Mouse (Mus musculus) neural tube, embryonic 10.5 days (tissue): ENCODE data around the gene Tshz2.

ENCODE experiments used
- DNase-seq: peaks from one replicate; pipeline ENCODE4 v3.0.0-alpha.2; 2017; ENCODE audit warnings: low spot score; ENCODE audit errors: extremely low spot score

Tshz2 gene

DNA sequence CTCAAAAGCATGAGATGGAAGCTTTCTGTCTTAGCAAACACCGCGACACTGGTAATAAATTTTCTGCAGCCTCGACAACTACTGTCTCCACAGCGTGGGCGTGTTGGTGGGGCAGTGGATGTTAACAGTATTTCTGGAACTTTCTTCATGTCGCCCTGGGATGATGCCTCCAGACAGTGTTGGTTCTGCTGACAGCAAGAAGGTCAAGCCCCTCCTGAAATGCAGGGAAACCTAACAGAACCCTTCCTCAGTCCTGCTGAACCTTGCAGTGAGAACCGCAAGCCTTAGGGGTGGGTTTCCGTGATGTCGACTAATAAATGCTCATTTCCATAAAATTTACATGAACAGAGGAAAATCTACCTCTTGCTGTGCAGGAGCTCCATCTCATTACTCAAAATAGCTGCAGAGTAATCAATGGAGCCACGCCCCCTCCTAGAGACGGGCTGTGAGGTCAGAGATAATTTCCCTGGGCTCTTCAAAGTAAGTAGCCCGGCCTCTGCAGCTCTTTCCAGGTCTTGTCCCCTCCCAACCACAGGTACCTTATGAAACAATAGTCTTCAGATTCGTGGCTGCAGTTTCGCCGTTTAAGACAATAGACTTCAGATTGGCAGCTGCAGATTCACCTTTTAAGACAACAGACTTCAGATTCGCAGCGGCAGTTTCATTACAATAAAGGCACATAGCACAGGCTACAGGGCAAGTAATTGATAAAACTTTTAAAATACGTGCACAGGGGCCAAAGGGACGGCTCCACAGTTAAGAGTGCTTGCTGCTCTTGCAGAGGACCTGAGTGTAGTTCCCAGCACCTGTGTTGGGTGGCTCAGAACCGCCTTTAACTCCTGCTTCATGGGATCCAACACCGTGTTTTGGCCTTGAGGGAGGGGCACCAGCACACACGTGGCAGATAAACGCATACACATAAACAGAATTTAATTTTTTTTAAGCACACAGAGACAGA, 297.0 kb downstream of the Tshz2 start:
- peak; percentile 60 for DNase-seq

DNA sequence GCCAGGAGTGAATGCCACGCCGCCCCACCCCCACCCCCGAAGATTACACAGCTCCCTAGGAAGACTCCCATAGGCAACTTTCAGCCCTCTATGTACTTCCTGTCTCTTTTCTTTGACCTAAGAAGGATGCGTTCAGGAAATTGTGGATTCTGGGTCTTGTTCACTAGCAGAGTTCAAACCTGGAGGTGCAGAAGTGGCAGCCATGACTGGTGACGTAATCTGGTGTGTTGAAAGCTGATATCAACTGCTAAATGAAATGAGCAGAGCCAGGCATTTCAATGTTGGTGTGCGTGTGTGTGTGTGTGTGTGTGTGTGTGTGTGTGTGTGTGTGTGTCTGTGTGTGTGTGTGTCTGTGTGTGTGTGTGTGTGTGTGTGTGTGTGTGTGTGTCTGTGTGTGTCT, 302.8 kb downstream of the Tshz2 start:
- DNase-seq = no peak

DNA sequence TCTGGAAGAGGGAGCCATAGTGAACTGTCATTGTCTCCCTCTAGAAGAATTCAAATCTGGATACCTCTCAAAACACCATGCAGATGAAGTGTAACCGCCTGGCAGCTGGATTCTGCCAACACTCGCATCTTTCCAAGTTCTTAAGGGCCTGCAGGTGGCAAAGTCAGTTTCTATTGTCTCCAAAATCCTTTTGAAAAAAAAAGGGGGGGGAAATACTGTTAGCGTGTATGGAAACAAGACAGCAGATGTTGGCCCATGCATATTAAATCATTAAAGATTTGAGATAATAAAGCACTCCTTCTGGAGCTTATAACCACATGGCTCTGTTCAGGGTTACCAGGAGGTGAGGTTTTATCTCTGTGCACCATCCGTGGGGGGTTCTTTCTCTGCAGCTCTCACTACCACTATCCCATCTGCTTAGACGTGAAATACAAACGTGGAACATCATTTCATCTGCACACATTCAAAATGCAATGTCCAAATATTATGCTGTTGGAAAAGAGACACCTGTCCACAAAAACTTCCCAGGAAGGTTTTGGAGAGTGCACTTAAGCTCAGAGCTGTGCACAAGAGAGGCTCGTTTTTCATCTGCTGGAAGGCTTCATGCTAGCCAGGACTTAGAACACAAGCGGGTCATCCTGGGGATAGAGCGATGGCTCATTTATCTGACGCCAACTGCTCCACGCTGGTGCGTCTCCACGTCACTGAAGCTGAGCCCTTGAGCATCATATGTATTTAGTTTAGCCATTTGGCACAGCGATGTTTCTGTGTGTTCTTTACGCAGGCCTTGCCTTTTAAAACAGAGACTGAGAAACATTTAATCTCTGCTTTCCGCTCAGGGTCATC, 307.7 kb downstream of the Tshz2 start:
- DNase-seq = no peak

DNA sequence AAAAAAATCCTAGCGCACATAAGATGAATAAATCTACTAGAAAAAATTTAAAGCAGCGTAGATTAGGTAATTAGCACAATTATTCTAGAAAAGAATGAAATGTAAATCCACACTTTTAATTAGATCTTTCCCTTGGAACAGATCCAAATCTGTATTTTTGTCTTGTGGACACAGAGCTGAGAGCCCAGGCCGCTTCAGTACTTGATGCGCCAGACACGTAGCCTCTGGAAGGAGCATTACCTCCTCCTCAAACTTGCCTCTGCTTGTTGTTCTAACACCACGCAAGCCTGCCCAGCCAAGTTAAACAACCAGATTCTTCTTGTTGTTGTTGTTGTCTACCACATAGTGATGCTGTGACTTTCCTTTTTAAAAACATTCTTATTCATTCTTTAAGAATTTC, 310.9 kb downstream of the Tshz2 start:
- no peak for DNase-seq

DNA sequence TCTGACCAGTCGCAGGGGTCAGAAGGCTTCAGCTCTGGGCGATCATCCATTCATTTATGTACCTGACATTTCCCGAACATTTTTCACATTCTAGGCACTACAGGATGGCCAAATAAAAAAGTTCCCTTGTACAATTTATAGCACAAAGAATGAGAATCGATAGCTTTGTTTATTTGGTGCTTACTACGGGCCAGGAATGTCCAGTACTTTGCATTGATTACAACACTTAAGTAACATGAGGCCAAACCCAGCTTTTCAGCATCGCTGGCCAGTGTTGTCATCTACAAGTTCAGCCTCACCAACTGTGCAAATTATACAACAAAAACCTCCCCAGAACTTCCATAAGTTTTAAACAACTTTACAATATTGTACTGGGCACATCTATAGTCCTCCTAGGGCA, 315.3 kb downstream of the Tshz2 start:
- DNase-seq = no peak

DNA sequence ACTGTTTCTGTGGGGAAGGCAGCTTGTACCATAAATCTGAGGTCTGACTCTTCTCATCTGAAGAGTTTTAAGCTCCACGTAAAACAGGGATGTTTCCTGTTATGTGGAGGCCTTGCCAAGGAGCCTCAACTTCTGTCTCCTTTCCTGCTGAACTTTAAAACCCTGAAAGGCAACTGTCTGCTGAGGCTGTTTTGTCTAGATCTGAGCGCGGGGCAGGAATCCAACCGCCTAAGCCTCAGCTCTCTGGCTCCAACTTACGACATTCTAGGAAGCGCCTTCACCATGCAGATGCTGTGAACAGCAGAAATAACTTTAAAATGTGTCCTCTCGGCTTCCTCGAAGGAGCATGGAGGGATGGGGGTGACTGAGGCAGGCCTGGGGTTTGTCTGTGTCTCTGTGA, 318.2 kb downstream of the Tshz2 start:
- DNase-seq = no peak

DNA sequence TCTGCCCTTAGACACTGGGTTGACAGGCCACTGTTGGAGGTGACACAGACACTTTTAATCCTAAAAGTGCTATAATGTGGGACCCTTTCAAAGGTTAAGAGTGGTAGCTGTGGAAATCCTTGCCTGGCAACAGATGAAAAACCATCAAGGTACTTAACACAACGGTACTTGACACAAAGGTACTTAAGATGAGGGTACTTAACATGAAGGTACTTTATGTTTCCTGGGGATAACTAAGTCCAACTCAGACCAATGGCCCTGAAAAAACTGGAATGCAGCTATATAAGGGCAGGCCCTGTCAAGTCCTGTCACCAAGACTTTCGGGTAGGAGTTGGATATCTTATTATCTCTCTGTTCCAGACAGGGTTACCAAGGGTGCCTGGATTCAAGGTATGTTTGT, 320.2 kb downstream of the Tshz2 start:
- DNase-seq = no peak

DNA sequence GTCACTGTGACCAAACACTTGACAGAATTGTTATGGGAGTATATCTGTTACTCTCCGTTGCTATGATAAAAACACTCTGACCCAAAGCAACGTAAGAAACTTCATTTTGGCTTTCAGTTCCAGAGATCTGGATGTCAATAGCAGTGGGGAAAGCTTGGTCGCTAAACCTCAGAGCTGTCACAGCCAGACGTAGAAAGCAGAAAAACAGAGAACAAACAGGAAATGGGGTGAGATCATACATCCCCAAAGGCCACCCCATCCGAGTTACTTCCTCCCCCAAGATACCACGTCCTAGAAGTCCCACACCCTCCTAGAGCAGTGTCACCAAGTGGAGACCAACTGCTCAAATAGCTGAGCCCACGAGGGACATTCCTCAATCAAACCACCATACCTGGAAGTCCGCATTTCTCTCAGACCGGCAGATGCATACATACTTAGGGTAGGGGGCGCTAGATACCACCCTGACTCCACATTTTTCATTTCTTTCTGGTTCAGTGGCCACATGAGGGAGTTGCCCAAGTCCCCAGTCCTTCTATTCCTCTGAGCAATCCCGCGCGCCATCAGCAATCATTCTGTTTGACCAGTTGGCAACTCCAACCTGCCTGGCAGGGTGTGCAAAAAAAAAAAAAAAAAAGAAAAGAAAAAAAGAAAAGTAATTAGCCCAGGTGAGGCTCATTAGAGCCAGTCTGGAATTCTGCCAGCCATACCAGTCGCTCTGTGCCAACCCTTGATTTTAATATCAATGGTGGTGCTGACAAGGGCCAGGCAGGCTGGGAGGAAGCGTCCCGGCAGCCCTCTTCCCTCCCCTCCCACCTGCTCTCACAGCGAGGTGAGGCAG, 326.1 kb downstream of the Tshz2 start:
- DNase-seq = no peak

DNA sequence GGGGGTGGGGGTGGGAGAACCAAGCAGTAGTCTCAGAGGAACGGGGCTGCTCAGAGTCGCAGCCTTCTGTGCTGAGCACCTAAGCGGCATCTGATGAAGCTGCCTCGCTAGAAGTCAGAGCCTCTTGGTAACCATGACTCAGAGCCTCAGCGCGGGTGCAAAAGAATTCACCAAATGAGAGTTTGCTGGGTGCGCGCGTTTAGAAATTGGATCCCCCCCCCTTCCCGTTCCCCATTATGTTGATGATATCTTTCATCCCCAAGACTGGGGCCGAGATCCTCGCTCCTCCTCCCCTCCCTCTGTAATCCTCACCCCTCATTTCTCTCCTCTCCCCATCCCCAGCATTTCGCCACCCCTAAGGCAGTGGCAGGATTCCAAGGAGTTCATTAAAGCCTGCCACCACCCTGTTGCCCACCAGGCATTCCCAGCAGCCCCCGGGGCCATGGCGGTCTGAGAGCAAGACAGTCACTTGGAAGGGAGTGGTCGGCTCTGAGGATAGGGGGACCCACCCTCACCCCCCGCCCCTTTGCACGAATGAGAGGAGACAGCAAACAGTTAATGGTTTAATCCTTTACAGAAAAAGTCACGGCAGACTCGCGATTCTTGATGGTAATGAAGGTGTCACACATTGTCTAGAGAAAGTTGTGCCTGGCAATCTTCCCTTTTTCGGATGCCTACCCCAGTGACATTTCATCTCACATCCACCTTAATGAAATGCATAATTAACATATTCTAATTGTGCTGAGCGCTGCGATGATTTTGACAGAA, 328.8 kb downstream of the Tshz2 start:
- peak; percentile 19 for DNase-seq

DNA sequence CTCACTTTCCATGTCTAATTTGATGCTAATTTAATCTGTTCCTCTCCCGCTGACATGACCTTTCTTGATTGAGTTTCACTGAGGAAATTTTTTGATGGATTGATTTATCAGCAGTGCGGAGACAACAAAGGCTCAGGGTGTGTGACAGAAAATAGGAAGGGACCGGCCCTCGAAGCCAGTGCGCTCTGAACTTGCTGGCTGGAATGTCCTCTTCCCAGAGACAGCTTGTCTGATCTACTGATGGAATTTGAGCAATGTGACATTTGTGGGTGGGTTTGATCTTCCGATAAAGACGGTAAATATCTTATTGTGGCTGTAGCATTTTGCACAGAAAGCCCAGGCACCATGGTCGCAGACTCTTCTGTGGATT, 329.4 kb downstream of the Tshz2 start:
- no peak for DNase-seq

DNA sequence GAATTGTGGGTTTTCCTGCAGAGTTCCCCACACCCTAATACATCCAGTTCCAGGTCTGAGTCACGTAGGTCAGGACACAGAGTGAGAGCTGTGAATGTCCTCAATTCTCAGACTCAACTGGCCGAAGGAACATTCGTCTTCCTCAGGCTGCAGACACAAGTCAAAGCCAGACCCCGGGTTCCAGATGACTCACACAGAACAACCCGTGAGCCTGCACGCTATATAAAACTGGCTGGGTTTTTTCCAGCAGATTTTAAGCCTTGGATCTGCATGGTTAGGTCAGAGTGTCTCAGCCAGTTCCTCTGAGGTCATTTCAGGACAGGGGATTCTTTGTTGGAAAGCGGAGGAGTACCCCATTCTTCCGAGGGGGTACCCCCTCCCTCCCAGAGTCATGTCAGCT, 330.0 kb downstream of the Tshz2 start:
- no peak for DNase-seq

DNA sequence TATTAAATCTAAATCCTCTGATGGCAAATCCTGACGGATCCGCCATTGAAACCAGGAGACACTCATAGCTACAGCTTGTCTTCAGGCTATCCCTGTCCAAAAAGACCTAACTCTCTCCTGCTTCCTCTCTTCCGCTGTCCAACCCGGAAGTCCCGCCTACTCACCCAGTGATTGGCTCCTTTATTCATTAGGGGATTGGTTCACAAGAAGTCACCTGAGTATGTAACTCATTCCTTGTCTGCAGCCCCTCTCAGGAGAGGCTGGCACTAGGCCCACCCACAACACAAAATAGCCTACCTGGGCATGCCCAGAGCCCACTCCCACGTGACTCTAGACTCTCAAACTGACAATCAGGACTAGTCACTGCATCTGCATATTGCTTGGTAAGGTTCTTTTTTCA, 337.7 kb downstream of the Tshz2 start:
- DNase-seq = no peak

DNA sequence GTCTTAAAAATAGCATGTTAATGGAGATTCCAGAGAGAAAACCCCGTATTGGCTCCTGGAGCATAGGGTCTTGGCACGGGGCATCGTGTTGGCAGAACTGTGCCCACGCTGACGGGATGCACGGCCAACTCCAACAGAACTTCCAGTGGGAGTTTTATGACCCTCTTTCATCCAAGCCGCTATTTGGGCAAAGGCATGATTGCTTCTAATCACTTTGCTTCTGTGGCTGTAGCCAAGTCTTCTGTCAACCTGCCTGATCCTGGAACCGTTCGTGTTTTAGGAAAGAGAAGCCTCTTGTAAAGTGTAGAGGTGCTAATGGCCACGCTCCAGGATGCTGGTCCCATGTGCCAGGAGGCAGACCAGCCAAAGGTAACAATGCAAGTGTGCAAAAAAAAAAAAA, 350.1 kb downstream of the Tshz2 start:
- DNase-seq = no peak

DNA sequence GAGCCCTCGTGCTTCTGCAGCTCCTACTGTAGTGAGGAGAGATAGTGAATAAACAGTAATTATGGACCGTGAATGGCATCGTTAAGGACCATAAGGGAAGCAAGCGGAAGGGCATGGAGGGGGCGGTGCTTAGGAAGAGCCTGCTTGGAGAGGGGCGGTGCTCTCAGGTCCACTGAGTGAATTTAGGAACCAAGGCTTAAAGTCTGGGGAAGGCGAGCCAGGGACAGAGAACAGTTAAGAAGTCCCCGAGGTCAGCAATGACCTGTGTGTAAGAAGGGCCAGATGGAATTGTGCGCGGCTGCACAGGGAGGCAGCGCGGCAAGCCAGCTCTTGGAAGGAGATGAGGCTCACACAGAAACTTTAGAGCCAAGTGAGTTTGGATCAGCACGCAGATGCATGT, 354.4 kb downstream of the Tshz2 start:
- DNase-seq = no peak

DNA sequence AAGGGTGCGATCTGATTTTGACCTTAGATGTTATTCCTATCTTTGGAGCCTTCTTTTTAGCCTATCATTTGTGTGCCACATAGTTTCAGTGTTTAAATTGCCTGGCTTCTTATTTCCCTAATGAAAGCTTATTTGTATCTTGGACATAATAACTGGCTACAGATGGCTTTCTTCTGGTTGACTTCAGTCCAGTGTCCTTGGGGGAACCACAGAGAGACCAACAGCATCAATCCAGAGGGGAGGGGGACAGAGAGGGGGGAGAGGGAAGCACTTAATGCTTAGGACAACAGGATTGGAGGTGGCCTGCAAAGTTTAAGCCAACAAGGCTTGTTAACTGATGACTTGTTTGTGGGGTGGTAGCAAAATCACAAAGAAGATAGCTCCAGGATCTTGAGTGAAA, 356.4 kb downstream of the Tshz2 start:
- DNase-seq = no peak

DNA sequence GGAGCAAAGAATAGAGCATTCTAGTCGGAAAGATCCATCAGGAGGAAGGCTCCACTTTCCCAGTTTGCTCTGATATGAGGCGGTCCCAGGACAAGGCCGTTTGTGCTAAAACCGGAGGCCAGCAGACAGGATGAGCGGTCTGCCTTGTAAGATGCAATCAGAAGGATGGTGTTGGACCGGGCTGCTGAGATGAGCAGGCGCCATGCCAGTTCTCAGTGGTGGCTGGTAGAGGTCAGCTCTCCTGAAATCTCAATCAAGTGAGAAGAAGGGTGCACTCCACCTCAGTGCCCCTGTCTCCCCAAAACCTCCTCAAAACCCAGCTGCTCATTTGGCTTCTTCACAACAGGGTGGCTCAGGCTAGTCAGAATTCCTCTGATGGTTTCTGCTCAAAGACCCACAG, 358.2 kb downstream of the Tshz2 start:
- DNase-seq = no peak

DNA sequence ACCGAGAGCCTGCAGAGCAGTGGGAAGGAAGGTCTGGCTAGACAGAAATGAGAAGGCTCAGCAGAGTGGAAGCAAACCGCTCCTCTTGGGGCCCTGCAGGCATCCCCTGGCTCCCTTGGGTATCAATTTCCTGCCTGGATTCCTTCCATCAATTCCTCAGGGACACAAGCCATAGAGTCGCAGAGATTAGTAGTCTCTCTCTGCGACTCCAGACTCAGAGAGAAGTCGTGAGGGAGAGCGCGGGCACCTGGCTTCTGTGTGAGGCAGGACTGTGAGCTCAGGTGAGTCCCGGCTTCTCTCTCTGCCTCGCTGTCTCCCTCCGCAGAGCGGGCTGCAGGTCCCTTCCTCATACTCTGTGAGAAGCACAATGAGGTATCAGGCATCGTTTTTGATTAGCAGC, 363.2 kb downstream of the Tshz2 start:
- DNase-seq = no peak

DNA sequence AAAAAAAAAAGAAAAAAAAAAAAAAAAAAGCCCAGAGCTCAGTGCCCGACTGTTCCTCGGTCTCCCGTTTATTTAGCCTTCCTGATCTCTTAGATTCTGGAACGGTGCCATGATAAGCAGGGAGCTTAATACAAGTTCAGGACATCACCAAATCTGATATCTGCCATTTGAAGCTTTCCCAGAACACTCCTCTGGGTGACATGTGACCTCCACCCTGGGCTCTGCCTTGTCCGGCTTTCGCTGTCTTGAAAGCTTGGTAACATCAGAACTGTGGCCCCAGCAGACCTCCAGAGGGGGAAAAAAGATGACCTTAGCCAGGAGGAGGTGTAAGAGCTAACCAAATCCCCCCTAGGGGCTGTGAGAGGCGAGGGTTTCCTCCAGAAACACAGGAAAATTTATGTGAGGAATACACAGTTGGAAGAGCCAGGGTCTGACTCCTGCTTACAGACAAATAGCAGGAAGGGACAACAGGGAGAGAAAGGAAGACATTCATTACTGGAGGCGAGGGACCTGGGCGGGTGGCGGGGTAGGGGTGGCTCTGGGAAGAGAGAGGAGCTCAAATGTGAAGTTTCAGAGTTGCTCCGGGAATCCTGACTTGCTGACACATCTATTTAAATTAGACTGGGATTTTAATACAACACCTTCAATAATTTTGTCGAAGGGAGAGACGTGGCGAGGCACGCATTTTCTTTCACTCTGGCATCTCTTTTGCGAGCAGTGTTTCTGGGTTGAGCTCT, 363.9 kb downstream of the Tshz2 start:
- DNase-seq = peak; percentile 26

DNA sequence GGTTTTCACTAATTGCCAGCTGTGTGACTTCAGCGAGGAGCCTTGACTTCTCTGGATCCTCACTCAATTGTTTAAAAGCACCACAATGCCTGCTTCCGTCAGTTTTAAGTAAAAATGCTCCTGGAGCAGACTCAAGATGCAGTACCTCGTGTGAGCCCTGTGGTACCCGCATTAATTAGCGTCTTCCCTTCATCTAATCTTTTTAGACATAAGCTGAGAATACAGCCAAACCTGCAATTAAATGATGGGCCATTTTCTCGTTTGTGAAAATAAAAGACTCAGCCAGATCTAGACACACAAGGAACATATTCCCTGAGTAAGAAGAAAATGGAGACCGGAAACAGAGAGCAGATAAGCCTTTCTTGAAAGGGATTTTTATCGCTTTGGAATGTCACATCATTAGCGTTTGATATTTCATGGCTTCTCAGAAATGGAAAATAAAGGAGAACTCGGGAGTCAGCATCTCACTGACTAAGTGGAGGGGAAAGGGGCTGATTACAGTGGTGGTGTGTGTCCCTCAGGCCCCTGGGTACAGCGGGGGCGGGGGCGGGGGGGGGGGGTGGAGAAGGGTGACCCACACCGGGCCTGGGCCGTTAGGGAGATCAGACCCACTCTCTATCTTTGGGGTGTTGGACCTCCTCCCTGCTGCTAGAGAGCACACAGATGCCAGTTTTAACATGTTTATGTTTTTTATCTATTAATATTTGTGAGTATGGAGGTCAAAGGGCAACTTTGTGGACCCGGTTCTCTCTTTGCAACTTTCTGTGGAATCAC, 364.6 kb downstream of the Tshz2 start:
- no peak for DNase-seq
